Mouse (Mus musculus) midbrain, postnatal 0 days (tissue): ENCODE measurements around the gene Gm21885. TPM values are rescaled to one million over a fixed set of nuclear protein-coding genes. Genes with fewer than 3 reads are reported as not detected.

Experiments used
- ATAC-seq: fragments of 200-750 bp; cut with Nextera tagmentation; 2 replicates; pipeline ENCODE4 v1.8.0; 2017; ENCODE audit warnings: moderate number of reproducible peaks, mild to moderate bottlenecking, moderate TSS enrichment, moderate library complexity; ENCODE audit not compliant: low FRiP score
- DNase-seq: peaks from one replicate; pipeline ENCODE4 v3.0.0-alpha.2; 2015; ENCODE audit warnings: low spot score
- H3K27ac ChIP-seq: fragments of 300-500 bp; sonication (generic); 2 replicates; pipeline ENCODE4 v1.5.1; 2014; ENCODE audit warnings: low read depth, mild to moderate bottlenecking, low read length, mixed read lengths
- H3K27me3 ChIP-seq: fragments of 300-500 bp; sonication (generic); 2 replicates; pipeline ENCODE4 v1.6.1; 2014; ENCODE audit warnings: low read length, control low read depth, mixed read lengths; ENCODE audit not compliant: insufficient read depth
- H3K36me3 ChIP-seq: fragments of 300-500 bp; sonication (generic); 2 replicates; pipeline ENCODE4 v1.6.1; 2014; ENCODE audit warnings: low read length, control low read depth, mixed read lengths; ENCODE audit not compliant: insufficient read depth
- H3K4me1 ChIP-seq: fragments of 300-500 bp; sonication (generic); 2 replicates; pipeline ENCODE4 v1.6.1; 2014; ENCODE audit warnings: mild to moderate bottlenecking, control low read depth, antibody characterized with exemption, low read length, mixed read lengths; ENCODE audit not compliant: insufficient read depth
- H3K4me2 ChIP-seq: fragments of 300-500 bp; sonication (generic); 2 replicates; pipeline ENCODE4 v1.6.1; 2014; ENCODE audit warnings: low read depth, mild to moderate bottlenecking, low read length, mixed read lengths; ENCODE audit not compliant: poor library complexity, severe bottlenecking
- H3K4me3 ChIP-seq: fragments of 300-500 bp; sonication (generic); 2 replicates; pipeline ENCODE4 v1.5.1; 2014; ENCODE audit warnings: low read depth, mild to moderate bottlenecking, low read length, moderate library complexity
- H3K9ac ChIP-seq: fragments of 300-500 bp; sonication (generic); replicated peaks from 2 replicates; pipeline ENCODE4 v1.6.1; 2014; ENCODE audit warnings: mild to moderate bottlenecking, low read length, moderate library complexity, mixed read lengths; ENCODE audit not compliant: poor library complexity, severe bottlenecking
- H3K9me3 ChIP-seq: fragments of 300-500 bp; sonication (generic); 2 replicates; pipeline ENCODE4 v1.6.1; 2016; ENCODE audit warnings: low read length, control low read depth
- CTCF ChIP-seq: IDR thresholded peaks from 2 replicates; pipeline ENCODE4 v1.5.1; 2016; ENCODE audit warnings: antibody characterized with exemption, mild to moderate bottlenecking
- WGBS: fragments of 180-500 bp; shearing (Covaris S2); extraction: QIAGEN DNeasy Blood & Tissue Kit; methylation state at CpG from one replicate; pipeline ENCODE4 v1.1.7; 2014; 5-methylcytosine and 5-hydroxymethylcytosine counted together
- polyA plus RNA-seq: library from polyadenylated mRNA; unstranded; fragments of >200 nt; fragmentation: Nextera tagmentation; extraction: Ambion mirVana; gene quantifications from 2 replicates; pipeline ENCODE4 v1.2.1, GENCODE M21; 2015
- total RNA-seq: library from RNA; depleted of rRNA; stranded (reverse); fragments of >200 nt; gene quantifications from 2 replicates; pipeline ENCODE4 v1.2.3, GENCODE M21; 2014

Gm21885 gene
- total and polyA plus RNA-seq, 2 experiments from 2014 or later, result not detected

DNA sequence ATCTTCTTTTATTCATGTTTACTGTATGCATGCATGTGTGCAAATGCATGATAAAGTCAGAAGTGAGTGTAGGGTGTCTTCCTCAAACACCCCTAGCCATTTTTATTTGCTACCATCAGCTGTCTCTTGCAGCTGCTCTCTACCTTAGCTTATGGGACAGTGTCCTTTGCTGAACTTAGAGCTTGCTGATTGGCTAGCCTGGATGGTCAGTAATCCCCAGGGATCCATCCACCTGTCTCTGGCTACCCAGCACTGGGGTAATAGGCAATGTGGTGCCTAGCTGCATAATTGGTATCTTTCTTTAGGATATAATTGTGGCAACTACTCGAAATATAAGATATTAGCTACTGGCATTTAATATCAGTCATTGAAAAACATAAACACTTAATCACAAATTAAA lies 31.1 kb downstream of the Gm21885 start:
- H3K9me3 ChIP-seq, result no peaks in the 10 kb centered on the region
- ATAC-seq (no peak), DNase-seq (no peak)
- TF ChIP-seq CTCF, result no peak
- no peak overlapping the region for H3K27ac ChIP-seq
- no peak overlapping the region for H3K4me2 ChIP-seq
- H3K27me3 ChIP-seq, result no peaks in the 10 kb centered on the region
- H3K36me3 ChIP-seq, result no peaks in the 10 kb centered on the region
- H3K4me3 ChIP-seq, result no peak overlapping the region
- WGBS, result 83% methylated on average over 1 of the region's 1 CpGs
- no peak overlapping the region for H3K9ac ChIP-seq
- no peaks in the 10 kb centered on the region; the same call in 1 of the 2 replicates for H3K4me1 ChIP-seq

DNA sequence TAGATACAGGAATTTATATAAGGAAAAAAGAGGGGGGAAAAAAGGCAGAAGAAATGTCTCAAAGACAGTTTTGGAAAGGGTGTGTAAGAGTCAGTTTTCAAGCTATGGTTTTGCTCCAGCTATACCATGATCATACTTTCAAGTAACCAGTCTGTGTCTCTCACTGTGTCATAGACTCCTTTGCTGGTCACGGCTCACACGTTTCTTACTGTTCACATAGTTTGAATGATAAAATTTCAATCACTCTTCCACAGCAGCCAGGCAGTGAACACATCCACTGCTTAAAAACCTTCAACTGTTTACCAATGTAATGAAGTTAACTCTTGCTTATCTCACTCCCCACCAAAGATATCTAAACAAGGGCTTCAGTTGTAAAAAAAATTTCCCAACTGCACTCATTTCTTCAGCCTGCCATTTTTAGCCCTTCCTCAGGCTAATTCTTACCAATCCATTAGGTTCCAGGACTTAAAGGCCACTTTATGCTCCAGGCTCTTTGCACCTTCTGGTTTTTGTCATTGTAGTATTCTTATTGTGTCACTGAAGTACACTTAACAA lies 32.5 kb downstream of the Gm21885 start:
- H3K36me3 ChIP-seq, result no peaks in the 10 kb centered on the region
- DNase-seq (no peak), ATAC-seq (no peak)
- no peak overlapping the region for H3K4me2 ChIP-seq
- TF ChIP-seq CTCF, result no peak
- H3K27me3 ChIP-seq, result no peaks in the 10 kb centered on the region
- no peak overlapping the region for H3K4me3 ChIP-seq
- H3K4me1 ChIP-seq, result no peaks in the 10 kb centered on the region; the same call in 1 of the 2 replicates
- H3K9me3 ChIP-seq, result no peaks in the 10 kb centered on the region
- no peak overlapping the region for H3K9ac ChIP-seq
- H3K27ac ChIP-seq, result no peak overlapping the region
- 73% methylated on average over 2 of the region's 2 CpGs for WGBS

- H3K4me2 ChIP-seq, result no peak overlapping the region
- WGBS, result 63% methylated on average over 1 of the region's 1 CpGs
- no peaks in the 10 kb centered on the region for H3K9me3 ChIP-seq
- peaks cover 4% of the 10 kb centered on the region; the same call in 1 of the 2 replicates for H3K4me1 ChIP-seq
- no peak overlapping the region for H3K27ac ChIP-seq
- ATAC-seq, result no peak
- no peak overlapping the region for H3K4me3 ChIP-seq
- DNase-seq, result no peak
- no peak for TF ChIP-seq CTCF
- H3K9ac ChIP-seq, result no peak overlapping the region
- no peaks in the 10 kb centered on the region for H3K27me3 ChIP-seq
- no peaks in the 10 kb centered on the region for H3K36me3 ChIP-seq
Measured at GRCm38 (mm10) chr11:94315308-94315707, 33.6 kb downstream of the Gm21885 start.

DNA sequence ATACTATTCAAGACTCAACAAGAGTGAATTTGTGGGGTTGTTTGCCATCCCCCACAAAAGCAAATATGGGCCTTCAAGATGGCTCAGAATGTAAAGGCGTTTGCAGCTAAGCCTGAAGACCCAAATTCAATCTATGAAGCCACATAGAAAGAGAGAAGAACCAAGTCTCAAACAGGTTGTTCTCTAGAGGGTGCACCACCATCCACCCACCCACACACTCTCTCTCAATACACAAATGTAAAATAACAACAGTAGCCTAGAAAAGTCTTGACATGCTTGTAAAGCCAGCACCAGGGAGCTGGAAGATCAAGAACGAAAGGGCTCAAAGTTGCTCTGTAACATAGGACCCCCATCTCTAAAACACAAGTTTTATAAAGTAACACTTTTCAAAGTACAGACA lies 34.9 kb downstream of the Gm21885 start:
- H3K4me3 ChIP-seq, result no peak overlapping the region
- peaks cover 4% of the 10 kb centered on the region; the same call in 1 of the 2 replicates for H3K4me1 ChIP-seq
- TF ChIP-seq CTCF, result no peak
- no peak overlapping the region for H3K27ac ChIP-seq
- no peak for DNase-seq
- H3K4me2 ChIP-seq, result no peak overlapping the region
- 83% methylated on average over 2 of the region's 2 CpGs for WGBS
- no peak overlapping the region for H3K9ac ChIP-seq
- no peak for ATAC-seq
- H3K27me3 ChIP-seq, result no peaks in the 10 kb centered on the region
- H3K9me3 ChIP-seq, result no peaks in the 10 kb centered on the region
- H3K36me3 ChIP-seq, result no peaks in the 10 kb centered on the region

GRCm38 (mm10) chr11:94317014-94317413 lies 35.3 kb downstream of the Gm21885 start:
- H3K36me3 ChIP-seq, result no peaks in the 10 kb centered on the region
- no peak for DNase-seq
- no peak for ATAC-seq
- 68% methylated on average over 1 of the region's 1 CpGs for WGBS
- H3K27ac ChIP-seq, result no peak overlapping the region
- H3K9ac ChIP-seq, result no peak overlapping the region
- no peak overlapping the region for H3K4me2 ChIP-seq
- TF ChIP-seq CTCF, result no peak
- H3K4me1 ChIP-seq, result peaks cover 4% of the 10 kb centered on the region; the same call in 1 of the 2 replicates
- H3K4me3 ChIP-seq, result no peak overlapping the region
- H3K27me3 ChIP-seq, result no peaks in the 10 kb centered on the region
- H3K9me3 ChIP-seq, result no peaks in the 10 kb centered on the region

GRCm38 (mm10) chr11:94317515-94317914 lies 35.8 kb downstream of the Gm21885 start:
- H3K27me3 ChIP-seq, result no peaks in the 10 kb centered on the region
- peaks cover 4% of the 10 kb centered on the region; the same call in 1 of the 2 replicates for H3K4me1 ChIP-seq
- no peaks in the 10 kb centered on the region for H3K36me3 ChIP-seq
- no peak for TF ChIP-seq CTCF
- no peak for ATAC-seq
- no peak for DNase-seq
- H3K9ac ChIP-seq, result no peak overlapping the region
- no peak overlapping the region for H3K4me3 ChIP-seq
- WGBS, result 40% methylated on average over 4 of the region's 4 CpGs
- H3K9me3 ChIP-seq, result no peaks in the 10 kb centered on the region
- no peak overlapping the region; the same call in 1 of the 2 replicates for H3K4me2 ChIP-seq
- H3K27ac ChIP-seq, result no peak overlapping the region
